8 mouse cellular contexts compared by ENCODE assay signal in genomic region chr8:84634849-84635304, GRCm38 (mm10). TPM values are rescaled to one million over a fixed set of nuclear protein-coding genes. Genes with fewer than 3 reads are reported as not detected.
DNase-seq lines count a peak whose midpoint lies in the region; ATAC-seq and TF ChIP-seq lines count a peak whose summit lies in the region.

No protein-coding gene starts in this region.

- H3K4me3 ChIP-seq in E14TG2a.4 (replicated peaks; ENCODE audit: low read length): peak overlapping the region; percentile 35
- no peak overlapping the region for H3K4me3 ChIP-seq in cortical plate, adult 2 months (ENCODE audit: insufficient read depth, low read length)
- no peak overlapping the region for H3K4me3 ChIP-seq in intestine, embryonic 15.5 days (replicated peaks)

- no peak for ATAC-seq in intestine, embryonic 15.5 days

- TF ChIP-seq POLR2A in cortical plate, adult 2 months (IDR thresholded peaks at IDR 0.05; ENCODE audit: extremely low read depth, insufficient read depth, low read length): no peak

- peaks cover 64% of the 10 kb centered on the region for H3K4me1 ChIP-seq in E14TG2a.4 (replicated peaks; ENCODE audit: low read depth, low read length)
- H3K4me1 ChIP-seq in cortical plate, adult 2 months (ENCODE audit: control insufficient read depth, insufficient read depth, low read length): peaks cover 2% of the 10 kb centered on the region; the same call in 1 of the 2 replicates
- peaks cover 24% of the 10 kb centered on the region for H3K4me1 ChIP-seq in intestine, embryonic 15.5 days (replicated peaks)

- WGBS in intestine, embryonic 15.5 days: 60% methylated on average over 9 of the region's 9 CpGs

- 0 out of 2 replicates have a peak overlapping the region, but pooled peaks have one; percentile 3 for H3K27ac ChIP-seq in cortical plate, adult 2 months (ENCODE audit: insufficient read depth, low read length)
- no peak overlapping the region for H3K27ac ChIP-seq in intestine, embryonic 15.5 days

- no peak overlapping the region for H3K9ac ChIP-seq in intestine, embryonic 15.5 days

- H3K36me3 ChIP-seq in E14TG2a.4 (ENCODE audit: insufficient read depth, low read length): peaks cover 11% of the 10 kb centered on the region; the same call in 1 of the 2 replicates
- H3K36me3 ChIP-seq in intestine, embryonic 15.5 days: no peaks in the 10 kb centered on the region

- peak; percentile 37 for DNase-seq in Muller cell, postnatal 12 days (ENCODE audit: inconsistent ontology term)
- peak; percentile 45 for DNase-seq in heart, adult 8-10 months (ENCODE audit: low spot score)
- DNase-seq in mesoderm, embryonic 11.5 days (ENCODE audit: low read depth, low spot score): peak; percentile 65
- peak; percentile 48 for DNase-seq in testis, postnatal 14 days (ENCODE audit: low spot score)
- DNase-seq in thymus, postnatal 25 days: no peak

- H3K9me3 ChIP-seq in E14TG2a.4 (ENCODE audit: low read length): peaks cover 13% of the 10 kb centered on the region
- no peaks in the 10 kb centered on the region for H3K9me3 ChIP-seq in intestine, embryonic 15.5 days

- no peaks in the 10 kb centered on the region for H3K27me3 ChIP-seq in E14TG2a.4 (ENCODE audit: insufficient read depth, low read length)
- H3K27me3 ChIP-seq in intestine, embryonic 15.5 days (replicated peaks): no peaks in the 10 kb centered on the region

- no peak overlapping the region for H3K4me2 ChIP-seq in intestine, embryonic 15.5 days (replicated peaks)

- no peak for TF ChIP-seq CTCF in E14TG2a.4 (conservative IDR thresholded peaks at IDR 0.05; ENCODE audit: low read length)
- TF ChIP-seq CTCF in cortical plate, adult 2 months (IDR thresholded peaks at IDR 0.05; ENCODE audit: extremely low read depth, insufficient read depth, low read length): no peak

RNA-seq across cellular contexts. Expression of gene Ier2, which starts 27.8 kb away (rescaled TPM):
- polyA plus RNA-seq in cortical plate, adult 2 months (2012; rRNA removed): 9.6 and 13.4 TPM in 2 replicates
- total RNA-seq in heart, adult 8-10 months (2022): 10 to 100 TPM; 12.8 to 26.9 (median 17.4) TPM
- 84.2 and 85.5 TPM in 2 replicates for polyA plus RNA-seq in intestine, embryonic 15.5 days (2015; fragmentation: Nextera tagmentation; extraction: Ambion mirVana)

RNA-seq across cellular contexts. Expression of gene Trmt1, which starts 51.2 kb away (rescaled TPM):
- 145 and 185 TPM in 2 replicates for polyA plus RNA-seq in cortical plate, adult 2 months (2012; rRNA removed)
- 10 to 100 TPM; 30.9 to 41.7 (median 38.5) TPM for total RNA-seq in heart, adult 8-10 months (2022)
- polyA plus RNA-seq in intestine, embryonic 15.5 days (2015; fragmentation: Nextera tagmentation; extraction: Ambion mirVana): 59.9 and 68.3 TPM in 2 replicates

RNA-seq across cellular contexts. Expression of gene Nacc1, which starts 52.8 kb away (rescaled TPM):
- polyA plus RNA-seq in cortical plate, adult 2 months (2012; rRNA removed): 86.5 and 86.7 TPM in 2 replicates
- 10 to 100 TPM; 26.7 to 36.0 (median 33.4) TPM for total RNA-seq in heart, adult 8-10 months (2022)
- 14.8 and 17.0 TPM in 2 replicates for polyA plus RNA-seq in intestine, embryonic 15.5 days (2015; fragmentation: Nextera tagmentation; extraction: Ambion mirVana)
